Mouse (Mus musculus) kidney, adult 2 months (tissue): ENCODE measurements around the gene Crhr1.
A peak's percentile ranks its signal among the peaks of the same experiment; 100 is the strongest.

Source experiments
- CTCF ChIP-seq: fragments of 200-500 bp; conservative IDR thresholded peaks from 2 replicates; pipeline ENCODE4 v1.5.1; 2011; ENCODE audit warnings: low read depth, mild to moderate bottlenecking, control low read depth, low read length, moderate library complexity, mixed read lengths; ENCODE audit not compliant: insufficient read depth, insufficient read length
- POLR2A ChIP-seq: fragments of 200-500 bp; IDR thresholded peaks from one replicate; pipeline ENCODE4 v1.6.1; 2011; ENCODE audit warnings: low read depth, low read length, control low read depth

- TF ChIP-seq CTCF = peak; percentile 93
- no peak for TF ChIP-seq POLR2A
Observed at GRCm38 (mm10) chr11:104171281-104171781, 38.7 kb downstream of the Crhr1 start.
